Mouse (Mus musculus): Measurements from ENCODE around the gene C1qc.

The C1qc gene

GRCm38 (mm10) chr4:136896461-136896860 lies 3.6 kb upstream of the C1qc start:
- DNase-seq (ENCODE audit: low read depth, low spot score), result no peak

DNA sequence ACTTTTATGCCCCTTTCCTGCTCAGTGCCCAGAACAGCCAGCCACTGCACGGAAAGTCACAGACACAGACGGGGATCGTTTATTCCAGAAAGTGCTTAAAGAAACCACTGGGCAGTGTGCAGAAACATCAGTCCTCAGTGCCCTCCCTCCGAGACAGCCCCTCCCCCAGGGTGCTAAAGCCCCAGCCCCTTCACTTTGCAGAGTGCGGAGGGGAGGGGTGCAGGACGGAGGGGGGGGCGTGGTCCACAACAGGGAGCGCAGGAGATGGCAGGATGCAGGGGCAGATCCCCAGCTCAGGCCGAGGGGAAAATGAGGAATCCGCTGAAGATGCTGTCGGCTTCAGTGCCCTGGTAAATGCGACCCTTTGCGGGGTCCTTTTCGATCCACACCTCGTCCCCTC lies 3.0 kb upstream of the C1qc start:
- peak; percentile 53 for DNase-seq (ENCODE audit: low read depth, low spot score)

DNA sequence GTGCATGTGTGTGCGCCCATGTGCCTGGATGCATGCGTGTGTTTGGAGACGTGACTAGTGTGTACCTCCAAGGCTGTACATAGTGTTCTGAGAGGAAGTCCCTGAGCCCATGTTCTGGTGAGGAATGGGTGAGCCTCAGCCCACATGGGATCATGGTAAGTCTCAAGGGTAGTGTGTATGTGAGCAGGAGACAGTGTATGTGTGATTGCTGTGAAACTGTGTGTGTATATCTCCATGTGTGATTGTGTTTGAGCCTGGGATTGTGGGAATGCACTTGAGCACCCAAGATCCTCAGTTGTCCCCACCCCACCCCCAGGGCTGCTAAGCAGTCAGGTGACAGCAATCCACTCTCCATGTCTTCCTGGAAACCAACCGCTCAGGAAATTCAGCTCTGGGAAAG lies 2.0 kb upstream of the C1qc start:
- no peak for DNase-seq (ENCODE audit: low read depth, low spot score)

GRCm38 (mm10) chr4:136893691-136894543 lies 1.1 kb upstream of the C1qc start:
- peak; percentile 72 for DNase-seq (ENCODE audit: low read depth, low spot score)

DNA sequence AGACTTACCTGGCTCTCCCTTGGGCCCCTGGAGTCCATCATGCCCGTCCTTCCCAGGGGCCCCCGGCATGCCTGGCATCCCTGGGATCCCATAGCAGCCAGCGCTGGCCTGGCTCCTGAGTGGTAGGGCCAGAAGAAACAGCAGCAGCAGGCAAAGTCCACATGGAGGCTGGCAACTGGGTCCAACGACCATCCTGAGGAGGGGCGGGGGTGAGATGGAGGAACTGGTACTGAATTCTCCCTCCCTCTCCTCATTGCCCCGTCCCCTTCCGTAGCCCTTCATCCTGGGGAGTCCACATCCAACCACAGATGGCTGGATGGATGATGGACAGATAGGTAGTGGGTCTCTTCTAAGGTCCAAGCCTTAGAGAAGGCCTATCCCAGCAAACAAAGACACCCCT lies 494 bp downstream of the C1qc start:
- no peak for DNase-seq (ENCODE audit: low read depth, low spot score)

- DNase-seq (ENCODE audit: low read depth, low spot score), result no peak
Measured at GRCm38 (mm10) chr4:136891115-136891514, 1.8 kb downstream of the C1qc start.

GRCm38 (mm10) chr4:136889981-136890380 lies 2.9 kb downstream of the C1qc start:
- DNase-seq (ENCODE audit: low read depth, low spot score), result no peak

- DNase-seq (ENCODE audit: low read depth, low spot score), result no peak
Measured at GRCm38 (mm10) chr4:136887714-136888113, 5.2 kb downstream of the C1qc start.

DNA sequence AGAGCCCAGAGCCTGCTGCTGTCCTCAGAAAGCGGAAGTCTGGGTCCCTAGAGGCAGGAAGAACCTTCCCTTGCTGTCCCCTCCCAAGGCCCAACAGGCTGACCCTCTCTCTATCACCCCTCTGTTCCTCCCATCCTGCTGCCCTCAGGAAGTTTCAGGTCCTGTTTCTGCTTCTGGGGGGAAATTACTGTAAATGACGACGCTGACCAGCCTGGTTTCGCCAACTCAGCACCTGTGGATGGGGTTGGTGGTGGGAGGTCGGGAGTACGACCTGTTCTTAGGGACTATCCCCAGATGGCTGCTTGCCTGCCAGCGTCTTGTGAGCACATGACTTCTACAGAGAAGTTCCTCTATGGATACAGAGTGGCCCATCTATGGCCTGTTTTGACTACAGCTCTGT lies 6.8 kb downstream of the C1qc start, which contains the start of gene C1qb:
C1qb (minus strand) TSS at position 87 of the 400 bp plus-strand sequence.
- DNase-seq (ENCODE audit: low read depth, low spot score), result no peak

GRCm38 (mm10) chr4:136878601-136879000 lies 14.3 kb downstream of the C1qc start:
- DNase-seq (ENCODE audit: low read depth, low spot score), result peak; percentile 51

DNA sequence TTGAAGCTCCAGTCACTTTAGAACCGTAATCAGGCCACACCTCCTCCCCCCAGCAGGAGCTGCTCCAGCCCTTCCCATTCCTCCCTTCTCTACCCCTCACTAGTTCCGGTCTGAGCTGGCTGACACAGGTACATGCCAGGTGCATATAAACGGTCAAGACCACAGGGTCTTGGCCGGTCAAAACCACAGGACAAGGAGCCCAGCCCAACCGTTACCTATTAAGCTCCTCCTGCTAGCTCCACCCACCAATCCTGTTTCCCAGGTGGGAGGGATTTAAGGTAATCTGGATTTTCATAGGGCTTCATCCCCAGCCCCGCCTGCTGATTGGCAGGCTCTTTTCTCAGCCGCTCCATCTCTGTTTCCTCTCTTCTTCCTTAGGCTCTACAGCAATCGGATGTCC lies 14.7 kb downstream of the C1qc start:
- peak; percentile 90 for DNase-seq (ENCODE audit: low read depth, low spot score)

- DNase-seq (ENCODE audit: low read depth, low spot score), result peak; percentile 68
Measured at GRCm38 (mm10) chr4:136876971-136877370, 15.9 kb downstream of the C1qc start.

- no peak for DNase-seq (ENCODE audit: low read depth, low spot score)
Measured at GRCm38 (mm10) chr4:136875012-136875411, 17.9 kb downstream of the C1qc start.

GRCm38 (mm10) chr4:136868371-136868770 lies 24.5 kb downstream of the C1qc start:
- no peak for DNase-seq (ENCODE audit: low read depth, low spot score)

GRCm38 (mm10) chr4:136867690-136868345 lies 25.0 kb downstream of the C1qc start:
- DNase-seq (ENCODE audit: low read depth, low spot score), result peak; percentile 55

DNA sequence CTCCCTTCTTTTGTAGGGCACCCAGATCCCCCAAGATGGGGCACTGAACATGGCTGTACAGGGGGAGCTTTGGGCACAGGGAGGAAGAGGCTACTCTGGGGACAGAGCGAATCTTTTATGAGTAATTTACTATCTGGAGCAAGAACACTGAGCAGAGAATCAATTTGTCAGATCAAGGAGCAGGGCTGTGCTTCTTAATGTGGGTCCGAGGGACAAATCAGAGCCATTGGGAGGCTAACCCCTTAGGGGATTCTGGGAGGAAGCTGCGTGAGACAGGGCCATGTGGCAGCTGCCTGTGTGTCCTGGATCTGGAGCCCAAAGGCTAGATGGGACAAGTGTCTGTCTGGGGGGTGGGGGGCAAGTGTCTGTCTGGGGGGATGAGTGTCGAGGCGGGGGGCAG lies 27.3 kb downstream of the C1qc start:
- DNase-seq (ENCODE audit: low read depth, low spot score), result no peak

GRCm38 (mm10) chr4:136864751-136865470 lies 28.0 kb downstream of the C1qc start:
- no peak for DNase-seq (ENCODE audit: low read depth, low spot score)

- no peak for DNase-seq (ENCODE audit: low read depth, low spot score)
Measured at GRCm38 (mm10) chr4:136863517-136863916, 29.3 kb downstream of the C1qc start.

- no peak for DNase-seq (ENCODE audit: low read depth, low spot score)
Measured at GRCm38 (mm10) chr4:136862411-136862810, 30.5 kb downstream of the C1qc start.

GRCm38 (mm10) chr4:136861806-136862205 lies 31.1 kb downstream of the C1qc start:
- DNase-seq (ENCODE audit: low read depth, low spot score), result no peak

GRCm38 (mm10) chr4:136860022-136860421 lies 32.8 kb downstream of the C1qc start:
- peak; percentile 49 for DNase-seq (ENCODE audit: low read depth, low spot score)

DNA sequence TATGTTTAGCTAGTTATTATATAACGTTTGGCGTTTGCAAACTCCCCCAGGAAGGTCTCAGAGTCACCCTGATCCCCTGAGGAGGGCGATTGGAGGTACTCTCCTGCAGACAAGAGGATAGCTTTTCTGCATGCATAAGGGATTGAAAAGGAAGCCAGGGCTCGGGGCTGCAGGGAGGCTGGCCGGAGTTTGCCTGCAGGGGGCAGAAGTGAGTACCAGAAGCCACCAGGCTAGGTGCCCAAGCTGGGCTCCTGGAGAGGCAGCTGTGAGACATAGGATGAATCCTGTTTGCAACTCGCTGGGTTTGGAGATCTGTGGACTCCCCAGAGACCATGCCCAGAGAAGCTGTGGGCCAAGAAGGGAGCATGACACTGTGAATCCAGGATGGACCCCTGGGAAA lies 37.8 kb downstream of the C1qc start:
- peak; percentile 71 for DNase-seq (ENCODE audit: low read depth, low spot score)

All from ZHBTc4 (cell line).